Mouse (Mus musculus): Measurements from ENCODE around the gene Rprd1b.

The Rprd1b gene

DNA sequence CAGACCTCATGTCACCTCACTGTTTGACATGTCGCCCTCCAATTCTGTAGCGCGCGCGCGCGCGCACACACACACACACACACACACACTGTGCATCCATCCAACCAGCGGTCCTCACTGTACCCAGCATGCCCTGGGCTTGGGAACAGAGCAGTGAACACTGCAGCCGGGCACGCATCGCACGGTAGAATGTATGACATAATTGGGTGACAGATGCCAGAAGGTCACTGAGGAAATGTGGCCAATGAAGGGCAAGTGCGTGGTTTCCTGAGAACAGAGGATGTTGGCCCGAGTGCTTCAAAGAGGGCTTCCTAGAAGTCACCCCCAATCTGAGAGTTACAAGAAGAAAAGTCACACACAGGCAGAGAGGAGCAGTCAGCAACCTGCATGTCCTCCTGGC is 146.7 kb downstream of the Rprd1b start:
- DNase-seq (ENCODE audit: low spot score in 2 of 2): no peak

DNA sequence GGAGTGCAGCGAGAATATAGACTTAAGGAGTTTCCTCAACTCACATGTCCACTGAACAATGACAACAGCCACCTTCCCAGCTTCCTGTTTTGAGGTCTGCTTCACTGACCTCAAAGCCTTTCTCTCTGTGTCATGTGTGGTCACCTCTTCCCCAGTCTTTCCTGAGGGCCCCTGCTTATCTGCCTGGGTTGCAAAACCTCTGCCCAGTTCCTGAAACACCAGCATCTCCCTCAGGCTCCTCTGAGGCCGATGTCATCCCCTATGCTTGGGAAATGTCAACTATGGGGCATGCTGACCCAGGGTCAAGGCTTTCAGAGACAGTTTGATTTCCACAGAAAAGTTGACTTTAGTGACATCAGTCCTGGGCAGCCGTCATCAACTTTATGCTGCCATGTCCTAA is 147.1 kb downstream of the Rprd1b start:
- DNase-seq (ENCODE audit: low spot score in 2 of 2): no peak

DNA sequence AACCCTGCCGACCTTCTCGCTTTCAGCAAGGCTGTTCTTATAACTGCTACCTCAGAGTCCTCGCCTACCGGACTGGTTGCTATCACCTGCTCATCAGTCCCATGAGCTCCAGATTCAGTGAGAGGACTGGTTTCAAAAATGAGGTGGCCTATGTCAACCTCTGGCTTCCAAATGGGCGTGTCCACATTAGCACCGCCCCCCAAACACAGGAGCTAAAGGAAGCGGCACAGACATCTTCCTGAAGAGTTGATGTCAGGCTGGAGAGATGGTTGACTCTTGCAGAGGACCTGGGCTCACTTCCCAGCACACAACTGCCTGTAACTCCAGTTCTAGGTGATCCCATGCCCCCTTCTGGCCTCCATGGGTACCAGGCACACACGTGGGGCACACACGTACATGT is 148.5 kb downstream of the Rprd1b start:
- DNase-seq (ENCODE audit: low spot score in 2 of 2): no peak

DNA sequence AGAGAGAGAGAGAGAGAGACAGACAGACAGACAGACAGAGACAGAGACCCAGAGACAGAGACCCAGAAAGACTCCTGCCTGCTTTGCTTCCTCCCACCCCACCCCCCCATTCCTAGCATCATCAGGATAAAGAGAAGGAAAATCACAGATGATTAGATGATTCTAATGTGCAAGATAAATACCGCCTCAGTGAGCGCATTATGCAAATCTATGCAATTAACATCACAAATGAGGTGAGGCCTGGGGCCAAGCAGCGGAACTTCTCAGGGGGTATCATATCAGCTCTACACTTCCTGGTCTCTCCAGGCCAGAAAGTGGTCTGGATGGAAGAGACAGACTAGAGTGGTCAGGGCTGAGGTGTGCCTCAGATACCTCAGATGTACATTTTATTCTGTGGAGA is 149.3 kb downstream of the Rprd1b start:
- DNase-seq (ENCODE audit: low spot score in 2 of 2): no peak

DNA sequence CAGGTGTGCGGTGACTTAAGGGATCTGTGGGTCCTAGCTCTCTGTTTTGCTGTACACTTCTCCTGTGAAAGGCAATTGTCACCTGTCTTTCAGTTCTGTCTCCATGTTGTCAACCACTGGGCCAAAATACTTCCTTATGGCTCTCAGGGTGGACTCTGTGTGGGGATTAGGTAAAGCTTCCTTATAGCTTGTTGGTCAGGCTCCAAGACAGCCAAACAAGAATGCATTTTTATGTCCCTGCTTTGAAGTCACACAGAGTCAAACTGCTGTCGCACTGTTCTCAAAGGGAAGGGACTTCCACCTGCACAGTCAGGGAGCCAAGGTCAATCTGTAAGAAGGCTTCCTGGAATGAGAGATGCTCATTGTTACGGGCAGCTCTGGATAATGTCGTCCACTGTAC is 149.8 kb downstream of the Rprd1b start:
- DNase-seq (ENCODE audit: low spot score in 2 of 2): no peak

DNA sequence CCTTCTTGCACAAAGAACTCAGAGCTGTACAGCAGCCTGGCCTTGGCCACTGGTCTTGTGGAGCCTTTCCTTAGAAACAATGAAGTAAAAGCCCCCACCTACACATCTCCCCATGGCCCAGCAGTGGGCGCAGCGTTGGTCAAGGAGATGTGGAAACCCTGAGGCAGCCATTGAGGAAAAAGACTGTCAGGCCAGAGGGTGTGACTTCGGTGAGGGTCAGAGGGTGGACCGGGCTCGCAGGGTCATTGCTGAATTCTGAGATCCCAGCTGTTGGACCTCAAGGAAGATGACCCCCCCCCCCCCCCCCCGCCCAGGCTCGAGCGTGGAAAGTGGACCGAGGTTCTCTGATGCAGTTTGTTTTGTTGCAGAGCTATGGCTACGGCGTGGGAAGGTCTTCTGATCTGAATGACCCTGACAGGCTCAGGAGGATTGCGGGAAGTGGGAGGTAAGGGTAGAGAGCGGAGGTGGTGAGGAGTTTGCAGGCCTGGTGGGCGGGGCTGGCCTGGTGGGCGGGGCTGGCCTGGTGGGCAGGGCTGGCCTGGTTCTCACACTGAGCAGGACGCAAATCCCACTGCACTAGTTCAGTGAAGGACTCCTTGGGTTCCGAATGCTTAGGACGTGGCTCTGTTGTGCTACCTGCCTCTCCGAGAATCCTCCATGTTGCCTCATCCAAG is 150.5 kb downstream of the Rprd1b start:
- no peak for DNase-seq (ENCODE audit: low spot score in 2 of 2)

DNA sequence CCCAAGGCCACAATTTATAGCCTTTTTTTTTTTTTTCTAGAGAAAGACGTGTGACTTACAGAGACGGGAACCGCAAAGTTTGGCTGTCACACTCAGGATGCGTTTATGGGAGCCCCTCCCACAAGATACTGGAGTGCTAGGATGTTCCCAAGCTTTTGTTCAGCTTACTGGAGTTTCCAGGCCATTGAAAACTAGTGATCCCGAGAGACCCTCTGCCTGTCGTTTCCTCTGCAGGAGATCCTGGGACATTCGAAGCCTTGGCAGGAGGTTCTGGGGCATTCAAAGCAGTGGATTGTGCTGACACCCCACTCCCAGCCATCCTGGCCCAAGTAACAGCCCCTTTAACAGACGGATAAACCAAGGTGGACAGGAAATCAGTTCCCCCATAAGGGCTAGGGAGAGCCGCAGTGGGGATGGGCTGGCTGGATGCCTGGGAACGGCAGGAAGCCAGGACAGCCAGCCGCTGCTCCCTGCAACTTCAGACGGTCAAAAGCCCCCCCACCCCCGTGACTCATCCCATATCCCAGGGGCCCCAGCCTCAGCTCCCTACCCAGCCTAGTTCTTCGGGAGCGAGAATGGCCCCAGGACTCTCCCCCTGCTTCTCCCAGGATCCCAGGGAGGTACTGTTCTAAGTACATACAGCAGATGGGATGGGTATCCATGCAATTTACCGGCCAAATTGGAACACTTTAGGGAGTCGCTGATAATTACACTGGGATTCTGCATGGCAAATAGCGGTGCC is 151.2 kb downstream of the Rprd1b start:
- DNase-seq (ENCODE audit: low spot score in 2 of 2): no peak

DNA sequence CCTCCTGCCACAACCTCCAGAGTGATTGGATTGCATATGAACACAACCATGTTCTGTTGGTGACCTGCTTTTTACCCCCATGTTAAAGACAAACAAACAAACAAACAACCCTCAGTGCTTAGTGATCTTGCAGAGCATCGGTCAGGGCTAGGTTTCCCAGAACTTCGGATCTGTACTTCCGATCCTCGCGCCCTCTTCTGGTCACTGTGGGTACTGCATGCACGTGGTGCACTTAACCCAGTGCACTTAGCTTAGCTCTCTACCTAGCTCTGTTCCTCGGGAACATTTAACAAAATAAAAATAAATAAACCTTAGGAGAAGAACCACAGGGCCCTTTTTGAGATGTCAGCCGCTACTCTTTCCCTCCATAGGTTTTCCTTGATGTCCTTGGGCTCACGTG is 152.5 kb downstream of the Rprd1b start:
- no peak for DNase-seq (ENCODE audit: low spot score in 2 of 2)
